Mouse (Mus musculus) ES-E14 (cell line): Measurements from ENCODE around the gene Inpp5f. TPM values are rescaled to one million over a fixed set of nuclear protein-coding genes. Genes with fewer than 3 reads are reported as not detected.

Source experiments
- DNase-seq: peaks from one replicate; pipeline ENCODE4 v3.0.0-alpha.2; 2013; ENCODE audit warnings: low read depth, low spot score
- H3K27ac ChIP-seq: 2 replicates; pipeline ENCODE4 v1.5.1; 2012; ENCODE audit warnings: low read depth, mild to moderate bottlenecking, low read length, moderate library complexity, mixed read lengths; ENCODE audit not compliant: poor library complexity, insufficient read depth, severe bottlenecking
- H3K36me3 ChIP-seq: 2 replicates; pipeline ENCODE4 v1.6.1; 2012; ENCODE audit warnings: mild to moderate bottlenecking, low read length, moderate library complexity, mixed read lengths; ENCODE audit not compliant: control insufficient read depth, poor library complexity, insufficient read depth, severe bottlenecking
- H3K4me1 ChIP-seq, 2 experiments: fragments of 150-350 bp in 1 of 2; sonication (generic) in 1 of 2; 2 replicates each; pipeline ENCODE4 v1.6.1; 2012; ENCODE audit warnings: low read length in 2 of 2, mild to moderate bottlenecking in 1 of 2, mixed read lengths in 1 of 2; ENCODE audit not compliant: control insufficient read depth in 2 of 2, insufficient read depth in 2 of 2, poor library complexity in 1 of 2
- H3K4me3 ChIP-seq, 2 experiments: fragments of 150-350 bp in 1 of 2; sonication (generic) in 1 of 2; 2 replicates each; pipeline ENCODE4 v1.5.1; 2012; ENCODE audit warnings: low read length in 2 of 2, low read depth in 1 of 2, mild to moderate bottlenecking in 1 of 2, mixed read lengths in 1 of 2; ENCODE audit not compliant: insufficient read depth in 1 of 2, poor library complexity in 1 of 2, severe bottlenecking in 1 of 2
- H3K9ac ChIP-seq: 2 replicates; pipeline ENCODE4 v1.6.1; 2012; ENCODE audit warnings: low read depth, mild to moderate bottlenecking, low read length, mixed read lengths; ENCODE audit not compliant: poor library complexity, insufficient read depth, severe bottlenecking
- H3K9me3 ChIP-seq: fragments of 150-350 bp; sonication (generic); 2 replicates; pipeline ENCODE4 v1.6.1; 2012; ENCODE audit warnings: low read depth, mild to moderate bottlenecking, low read length; ENCODE audit not compliant: control insufficient read depth, insufficient read depth
- CHD2 ChIP-seq: IDR thresholded peaks from 2 replicates; pipeline ENCODE4 v1.6.1; 2014; ENCODE audit warnings: mild to moderate bottlenecking, low read depth, low read length, inconsistent platforms
- HCFC1 ChIP-seq: IDR thresholded peaks from 2 replicates; pipeline ENCODE4 v1.6.1; 2012; ENCODE audit warnings: low read length, inconsistent platforms, borderline replicate concordance; ENCODE audit not compliant: insufficient read depth
- MAFK ChIP-seq: IDR thresholded peaks from 2 replicates; pipeline ENCODE4 v1.6.1; 2014; ENCODE audit warnings: mild to moderate bottlenecking, low read depth, low read length, inconsistent platforms; ENCODE audit not compliant: insufficient read depth
- ZC3H11A ChIP-seq: IDR thresholded peaks from 2 replicates; pipeline ENCODE4 v1.6.1; 2012; ENCODE audit warnings: low read depth, mild to moderate bottlenecking, inconsistent platforms, low read length, borderline replicate concordance
- ZNF384 ChIP-seq: IDR thresholded peaks from 2 replicates; pipeline ENCODE4 v1.6.1; 2012; ENCODE audit warnings: low read depth, low read length, inconsistent platforms
- in situ Hi-C, 2 experiments: fragments of 600-800 bp; cut with MboI; formaldehyde crosslinking; loops; one replicate each; pipeline ENCODE4 v1.15.1; 2025; ENCODE audit warnings: low sequenced_read_pairs in 2 of 2, inconsistent platforms in 1 of 2; ENCODE audit not compliant: unreplicated experiment in 2 of 2
- total RNA-seq: library from RNA; depleted of rRNA; stranded (reverse); fragments of 300-350 nt; gene quantifications from 2 replicates; pipeline ENCODE4 v1.2.3, GENCODE M21; 2012

Gene Inpp5f
- total RNA-seq, 1 experiment = 14.7 TPM

DNA sequence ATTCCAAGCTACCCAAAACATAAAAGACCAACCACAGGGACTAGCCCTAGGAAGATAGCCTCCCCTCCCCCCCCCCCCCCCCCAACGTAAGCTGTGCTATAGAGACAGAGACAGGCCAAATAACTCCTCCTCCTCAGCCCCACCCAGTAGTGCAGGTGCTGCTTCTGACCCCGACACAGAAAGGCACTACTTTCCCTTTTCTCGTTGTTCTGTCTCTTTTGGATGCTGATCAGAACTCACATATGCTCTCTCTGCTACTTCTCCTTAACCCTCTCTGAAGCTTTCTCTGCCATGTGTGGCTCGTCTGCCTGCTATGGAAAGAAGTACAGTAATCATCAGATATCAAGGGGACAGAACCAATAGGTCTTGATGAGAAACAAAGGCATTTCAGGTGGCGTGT is 15.5 kb downstream of the Inpp5f start:
- TF ChIP-seq ZC3H11A = no peak
- TF ChIP-seq CHD2 = no peak
- no peak for TF ChIP-seq HCFC1
- no peak for TF ChIP-seq MAFK
- TF ChIP-seq ZNF384 = no peak
- no peak overlapping the region for H3K9ac ChIP-seq
- peaks cover 2% of the 10 kb centered on the region in 2 experiments; a peak in 1 of 4 replicates for H3K4me1 ChIP-seq
- H3K27ac ChIP-seq = no peak overlapping the region
- no peaks in the 10 kb centered on the region for H3K36me3 ChIP-seq
- in situ Hi-C loops = no loop called here
- no peak for DNase-seq
- no peaks in the 10 kb centered on the region for H3K9me3 ChIP-seq
- no peak overlapping the region for H3K4me3 ChIP-seq

DNA sequence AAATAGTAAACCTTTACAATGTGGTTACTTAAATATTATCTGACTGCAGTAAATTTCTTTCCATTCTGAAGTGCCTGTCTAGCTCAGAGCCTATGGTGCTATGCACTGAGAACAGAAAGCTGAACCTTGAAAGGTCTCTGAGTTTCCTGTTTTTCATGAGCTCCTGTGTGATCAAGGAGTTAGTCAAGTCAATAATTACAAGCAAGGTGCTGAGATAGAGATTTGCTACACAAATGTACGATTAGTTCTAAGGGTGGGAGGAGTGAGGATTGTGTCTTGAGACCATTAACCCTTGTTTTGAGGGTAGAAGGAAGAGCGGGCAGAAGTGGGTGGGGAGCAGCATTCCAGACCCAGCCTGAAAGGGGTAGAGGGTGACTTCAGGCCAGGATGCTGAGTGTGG is 16.1 kb downstream of the Inpp5f start:
- no peak for DNase-seq
- no peaks in the 10 kb centered on the region for H3K9me3 ChIP-seq
- no peak overlapping the region for H3K4me3 ChIP-seq
- H3K4me1 ChIP-seq = peaks cover 2% of the 10 kb centered on the region in 2 experiments; a peak in 1 of 4 replicates
- H3K36me3 ChIP-seq = no peaks in the 10 kb centered on the region
- no peak overlapping the region for H3K9ac ChIP-seq
- TF ChIP-seq MAFK = no peak
- TF ChIP-seq HCFC1 = no peak
- no peak for TF ChIP-seq CHD2
- in situ Hi-C loops = no loop called here
- H3K27ac ChIP-seq = no peak overlapping the region

DNA sequence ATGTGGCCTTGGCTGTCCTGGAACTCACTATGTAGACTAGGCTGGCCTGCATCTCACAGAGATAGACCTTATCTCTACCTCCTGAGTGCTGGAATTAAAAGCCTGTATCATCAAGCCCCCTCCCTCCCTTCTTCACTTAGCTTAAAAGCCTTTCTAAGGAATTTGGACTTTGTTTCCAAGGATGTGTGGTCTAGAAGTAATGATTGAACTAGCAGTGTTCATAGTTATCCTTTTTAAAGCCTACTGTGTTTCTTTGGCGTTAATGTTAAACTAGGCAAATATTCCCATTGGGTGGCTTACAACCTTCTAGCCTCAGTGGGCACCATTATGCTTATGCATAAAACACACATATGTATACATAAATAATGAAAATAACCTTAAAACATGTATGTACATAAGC is 16.6 kb downstream of the Inpp5f start:
- H3K27ac ChIP-seq = no peak overlapping the region
- H3K4me1 ChIP-seq = peaks cover 2% of the 10 kb centered on the region in 2 experiments; a peak in 1 of 4 replicates
- H3K36me3 ChIP-seq = no peaks in the 10 kb centered on the region
- no peak overlapping the region for H3K4me3 ChIP-seq
- in situ Hi-C loops = no loop called here
- no peak overlapping the region for H3K9ac ChIP-seq
- no peak for TF ChIP-seq CHD2
- no peak for TF ChIP-seq ZC3H11A
- TF ChIP-seq MAFK = no peak
- TF ChIP-seq HCFC1 = no peak
- no peak for TF ChIP-seq ZNF384
- H3K9me3 ChIP-seq = no peaks in the 10 kb centered on the region
- DNase-seq = no peak

DNA sequence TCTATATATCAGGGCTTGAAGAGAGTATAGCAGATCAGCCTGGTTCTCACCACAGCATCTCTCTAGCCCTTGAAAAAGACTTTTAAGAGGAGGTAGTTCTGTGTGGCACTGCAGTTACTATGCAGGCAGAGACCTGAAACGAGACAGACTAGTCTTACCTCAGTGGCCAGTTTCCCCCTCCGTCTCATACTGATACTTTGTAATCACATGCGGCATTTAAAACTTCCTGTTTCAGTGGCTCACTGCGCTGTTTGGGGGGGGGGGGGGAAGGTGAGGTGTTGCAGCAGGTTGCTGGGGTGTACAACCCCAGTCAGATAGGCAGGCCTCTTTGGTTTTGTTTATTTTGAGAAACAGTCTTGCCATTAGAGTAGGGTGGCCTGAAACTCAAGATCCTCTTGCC is 22.0 kb downstream of the Inpp5f start:
- no peaks in the 10 kb centered on the region for H3K4me1 ChIP-seq
- TF ChIP-seq HCFC1 = no peak
- TF ChIP-seq CHD2 = no peak
- TF ChIP-seq MAFK = no peak
- TF ChIP-seq ZC3H11A = no peak
- no peak for TF ChIP-seq ZNF384
- no peaks in the 10 kb centered on the region for H3K9me3 ChIP-seq
- no peak for DNase-seq
- no peak overlapping the region for H3K27ac ChIP-seq
- in situ Hi-C loops = no loop called here
- no peak overlapping the region for H3K4me3 ChIP-seq
- H3K9ac ChIP-seq = no peak overlapping the region
- H3K36me3 ChIP-seq = no peaks in the 10 kb centered on the region

DNA sequence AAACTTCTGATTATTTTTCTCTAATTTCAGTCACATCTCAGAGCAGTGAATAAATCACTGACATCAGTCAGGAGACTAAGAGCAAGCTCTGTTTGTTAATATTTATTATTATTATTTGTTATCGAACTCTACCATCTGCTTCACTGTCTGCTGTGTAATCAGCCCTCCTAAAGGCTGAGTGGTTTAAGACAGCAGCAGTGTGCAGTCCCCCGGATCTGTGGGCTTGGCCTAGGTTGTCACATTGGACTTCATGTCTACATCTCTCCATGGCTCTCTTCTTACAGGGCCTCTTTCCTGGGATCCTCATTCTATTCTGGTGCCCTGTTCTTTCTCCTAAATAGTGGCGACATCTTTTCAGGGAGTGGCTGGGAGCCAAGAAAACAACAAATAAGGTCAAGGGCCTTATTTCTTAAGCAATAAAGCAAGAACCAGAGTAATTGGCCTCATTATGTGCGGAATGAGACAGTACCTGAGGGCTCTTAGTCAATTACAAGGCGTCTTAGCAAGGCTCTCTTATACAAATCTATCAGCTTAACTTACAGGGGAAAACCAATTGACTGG is 28.9 kb downstream of the Inpp5f start:
- no peaks in the 10 kb centered on the region for H3K36me3 ChIP-seq
- in situ Hi-C loops = no loop called here
- no peak overlapping the region for H3K9ac ChIP-seq
- no peak for DNase-seq
- no peaks in the 10 kb centered on the region for H3K4me1 ChIP-seq
- no peak overlapping the region for H3K27ac ChIP-seq
- no peak overlapping the region for H3K4me3 ChIP-seq
- H3K9me3 ChIP-seq = no peaks in the 10 kb centered on the region
- TF ChIP-seq ZC3H11A (no peak), ZNF384 (no peak), HCFC1 (no peak), MAFK (no peak)
